Mouse (Mus musculus) neutrophil, adult 5-6 weeks (primary cell): ENCODE results near the gene Gsg1l. TPM values are rescaled to one million over a fixed set of nuclear protein-coding genes. Genes with fewer than 3 reads are reported as not detected.

Experiments used
- ATAC-seq: fragments of 151-379, 151-347 bp; 2 replicates; pipeline ENCODE4 v1.8.0; 2017; ENCODE audit warnings: mild to moderate bottlenecking, moderate TSS enrichment; ENCODE audit not compliant: insufficient number of reproducible peaks, poor library complexity, low FRiP score, severe bottlenecking; ENCODE audit errors: extremely low read depth
- total RNA-seq: library from RNA; stranded (forward); fragments of 200-1000 nt; gene quantifications from 2 replicates; pipeline ENCODE4 v1.2.3, GENCODE M21; 2017

The Gsg1l gene
- total RNA-seq, 1 experiment from 2014 or later, result not detected

DNA sequence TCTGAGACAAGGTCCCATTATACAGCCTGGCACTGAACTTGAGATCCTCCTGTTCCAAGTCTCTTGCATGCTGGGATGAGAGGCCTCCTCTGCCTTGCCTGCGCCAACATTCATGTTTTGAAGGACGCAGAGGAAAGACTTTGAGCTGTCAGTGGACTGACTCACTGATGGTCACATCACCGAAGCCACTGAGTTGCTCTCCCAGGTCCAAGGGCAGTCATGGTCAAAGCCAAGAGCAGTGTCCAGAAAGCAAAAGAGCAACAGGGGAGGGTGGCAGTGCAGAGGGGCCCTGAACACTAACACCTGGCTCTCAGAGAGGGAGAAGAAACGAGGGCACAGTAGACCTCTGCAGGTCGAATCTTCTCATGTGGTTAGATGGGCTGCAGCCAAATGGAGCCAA lies 188.6 kb downstream of the Gsg1l start:
- no peak for ATAC-seq

DNA sequence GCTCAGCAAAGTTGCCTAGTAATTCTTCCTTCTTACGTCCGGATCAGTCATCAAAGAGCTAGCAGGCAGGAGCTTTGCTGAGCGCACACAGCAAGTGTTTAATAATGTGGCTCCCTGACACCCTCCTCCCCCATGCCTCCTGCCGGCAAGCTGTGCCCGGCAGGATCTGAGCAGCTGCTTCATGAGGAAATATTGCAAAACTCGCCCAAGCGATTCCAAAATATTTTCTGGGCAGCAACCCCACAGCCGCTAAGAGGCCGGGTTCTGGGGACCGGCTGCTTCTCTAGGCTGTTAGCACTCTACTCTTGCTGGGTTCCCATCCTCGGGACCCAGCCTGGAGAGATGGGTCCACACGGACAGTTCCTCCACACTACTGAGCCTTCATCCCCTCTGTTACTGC lies 193.8 kb downstream of the Gsg1l start:
- no peak for ATAC-seq

DNA sequence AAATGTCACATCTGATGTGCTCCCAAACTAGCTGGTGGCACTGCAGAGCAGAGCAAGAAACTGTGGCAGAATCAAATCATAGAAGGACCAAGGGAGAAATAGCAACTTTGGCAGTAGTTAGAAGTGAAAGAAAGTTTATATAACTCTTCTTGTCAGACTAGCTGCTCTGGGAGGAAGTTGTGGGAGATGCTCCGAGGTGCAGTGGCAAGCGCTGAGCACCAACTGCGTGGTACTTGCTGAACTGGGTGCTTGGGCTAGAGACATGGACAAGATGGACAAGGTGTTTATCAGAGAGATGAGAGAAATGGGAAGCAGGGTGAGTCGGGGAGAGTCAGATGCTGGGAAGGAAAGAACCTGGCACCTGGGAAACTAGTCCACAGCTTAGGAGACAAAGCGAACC lies 194.4 kb downstream of the Gsg1l start:
- ATAC-seq, result no peak

DNA sequence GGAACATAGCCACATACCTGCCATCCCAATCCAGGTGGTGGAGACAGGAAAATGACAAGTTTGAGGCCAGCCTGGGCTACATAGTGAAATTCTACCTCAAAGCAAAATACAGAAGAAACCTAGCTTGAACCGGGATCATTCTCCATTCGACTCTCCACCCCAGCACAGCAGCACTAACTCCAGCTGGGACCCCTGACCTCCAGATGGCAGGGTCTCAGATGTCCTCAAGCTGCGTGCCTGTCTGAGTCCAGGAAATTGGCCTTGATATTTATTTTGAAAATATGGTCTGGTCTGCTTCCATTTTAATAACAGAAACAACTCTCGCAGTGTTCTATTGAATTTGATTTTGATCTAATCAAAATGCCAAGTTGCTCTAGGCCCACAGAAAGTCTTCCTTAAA lies 195.1 kb downstream of the Gsg1l start:
- ATAC-seq, result no peak

DNA sequence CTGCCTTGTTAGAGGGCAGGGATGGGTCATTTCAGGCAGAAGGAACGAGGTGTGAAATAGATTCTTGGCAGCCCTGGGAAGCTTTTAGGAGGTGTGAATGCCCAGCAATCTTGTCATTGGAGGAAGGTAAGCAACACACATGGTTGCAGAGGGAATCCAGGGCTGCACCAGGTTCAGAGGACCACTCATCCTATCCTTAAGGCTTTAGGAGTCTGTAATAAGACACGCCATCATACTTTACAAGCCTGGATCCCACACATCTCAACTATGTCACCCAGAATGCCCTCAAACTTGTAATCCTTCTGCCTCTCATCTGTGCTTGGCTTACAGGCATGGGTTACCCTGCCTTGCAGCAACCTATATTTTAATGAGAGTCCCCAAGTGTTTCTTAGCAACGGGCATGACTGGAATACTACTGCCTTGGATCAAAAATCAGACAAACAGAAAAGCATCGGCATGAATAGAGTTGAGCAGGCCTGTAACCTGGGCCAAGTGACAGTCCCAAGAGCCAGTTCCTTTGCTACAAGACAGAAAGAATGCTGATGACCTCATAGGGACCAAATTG lies 196.0 kb downstream of the Gsg1l start:
- no peak for ATAC-seq

DNA sequence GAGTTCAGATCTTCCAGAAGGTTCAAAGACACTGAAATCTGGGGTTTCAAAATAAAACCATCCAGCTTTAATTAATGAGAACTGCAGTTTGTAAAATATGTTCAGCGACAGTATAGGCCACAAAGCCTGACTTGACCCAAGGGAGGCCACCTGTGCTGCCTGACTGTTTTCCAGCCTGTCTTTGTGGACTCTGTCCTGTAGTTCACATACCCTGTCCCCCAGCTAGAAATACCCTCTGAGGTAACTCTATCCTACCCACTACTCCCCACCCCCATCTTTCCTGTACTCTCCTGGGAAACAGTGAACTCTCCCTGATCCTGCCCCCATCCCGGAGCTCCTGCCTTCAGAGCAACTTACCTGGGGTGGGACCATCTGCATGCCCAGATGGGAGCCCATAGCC lies 199.0 kb downstream of the Gsg1l start:
- no peak for ATAC-seq

DNA sequence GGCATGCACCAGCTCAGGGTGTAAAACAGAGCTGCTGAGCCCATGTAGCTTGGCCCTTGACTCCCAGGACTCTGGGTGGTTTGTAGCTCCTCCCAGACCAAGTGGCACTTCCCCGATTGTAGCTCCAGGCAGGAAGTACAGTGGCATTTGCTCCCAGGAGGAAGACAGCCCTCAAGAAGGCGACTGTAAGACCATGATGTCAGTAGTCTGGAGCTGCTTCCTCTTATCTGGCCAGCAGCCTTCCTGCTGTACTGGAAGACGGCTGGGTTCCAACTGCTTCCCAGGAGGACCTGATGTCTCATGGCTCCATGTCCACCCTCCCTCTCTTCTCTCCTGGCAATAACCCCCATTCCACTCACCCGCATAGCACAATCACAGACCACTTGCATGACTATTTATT lies 204.2 kb downstream of the Gsg1l start:
- no peak for ATAC-seq

DNA sequence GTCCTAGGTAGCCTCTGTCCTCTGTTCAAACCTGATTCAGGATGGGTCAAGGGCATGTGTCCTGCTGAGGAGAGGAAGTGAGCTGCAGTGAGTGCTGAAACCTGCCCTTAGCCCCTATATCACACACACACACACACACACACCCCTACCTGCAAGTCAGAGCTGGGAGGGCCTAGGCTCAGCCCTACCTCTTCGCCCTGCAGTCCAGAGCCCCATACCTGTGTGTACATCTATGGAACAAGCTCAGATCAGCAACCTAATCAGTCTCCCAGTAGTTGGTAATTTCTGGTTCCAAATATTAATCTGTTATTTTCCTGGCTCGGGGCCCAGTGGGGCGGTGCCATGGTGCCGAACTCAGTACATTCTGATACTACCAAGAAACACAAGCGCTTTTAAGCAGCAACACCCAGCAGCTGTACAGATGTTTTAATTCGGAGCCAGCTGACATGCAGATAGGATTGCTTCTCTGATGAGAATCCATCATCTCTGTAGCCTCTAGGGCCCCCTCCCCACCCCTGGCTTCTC lies 208.2 kb downstream of the Gsg1l start:
- ATAC-seq, result no peak

DNA sequence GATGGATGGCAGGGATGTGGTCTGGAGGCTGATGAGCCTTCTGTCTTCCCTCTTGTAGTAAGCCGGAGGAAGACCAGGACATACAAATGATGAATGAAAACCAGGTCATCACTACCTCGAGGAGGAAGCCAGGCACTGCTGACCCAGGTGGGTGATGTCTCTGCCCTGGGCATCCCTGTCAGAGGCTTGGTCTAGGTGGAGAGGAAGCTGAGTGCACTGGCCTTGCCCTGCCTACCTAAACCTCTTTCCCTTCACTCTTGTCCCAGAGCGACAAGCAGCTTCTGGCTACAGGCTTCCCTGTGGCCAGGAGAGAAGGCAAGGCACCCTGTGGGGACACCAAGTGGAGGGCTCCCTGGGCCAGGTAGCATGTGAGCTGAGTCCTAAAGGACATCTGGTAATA lies 209.3 kb downstream of the Gsg1l start:
- ATAC-seq, result no peak

DNA sequence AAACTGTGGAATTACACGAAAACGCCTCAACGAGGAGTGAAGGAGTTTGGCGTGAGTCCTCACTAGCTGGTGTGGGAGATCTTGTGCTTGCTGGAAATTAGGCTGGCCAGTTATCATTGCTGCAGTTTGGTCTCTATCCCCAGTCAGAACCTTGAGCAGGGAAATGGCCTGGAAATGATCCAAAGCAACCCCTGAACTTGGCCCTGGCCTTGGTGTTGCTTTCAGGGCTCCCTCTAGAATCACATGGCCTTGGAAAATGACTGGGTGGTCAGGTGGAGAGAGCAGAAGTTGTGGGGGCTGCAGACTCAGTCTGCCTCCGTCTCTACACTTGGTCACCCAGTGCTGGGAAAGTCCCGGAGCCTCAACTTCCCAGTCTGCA lies 210.0 kb downstream of the Gsg1l start:
- no peak for ATAC-seq

DNA sequence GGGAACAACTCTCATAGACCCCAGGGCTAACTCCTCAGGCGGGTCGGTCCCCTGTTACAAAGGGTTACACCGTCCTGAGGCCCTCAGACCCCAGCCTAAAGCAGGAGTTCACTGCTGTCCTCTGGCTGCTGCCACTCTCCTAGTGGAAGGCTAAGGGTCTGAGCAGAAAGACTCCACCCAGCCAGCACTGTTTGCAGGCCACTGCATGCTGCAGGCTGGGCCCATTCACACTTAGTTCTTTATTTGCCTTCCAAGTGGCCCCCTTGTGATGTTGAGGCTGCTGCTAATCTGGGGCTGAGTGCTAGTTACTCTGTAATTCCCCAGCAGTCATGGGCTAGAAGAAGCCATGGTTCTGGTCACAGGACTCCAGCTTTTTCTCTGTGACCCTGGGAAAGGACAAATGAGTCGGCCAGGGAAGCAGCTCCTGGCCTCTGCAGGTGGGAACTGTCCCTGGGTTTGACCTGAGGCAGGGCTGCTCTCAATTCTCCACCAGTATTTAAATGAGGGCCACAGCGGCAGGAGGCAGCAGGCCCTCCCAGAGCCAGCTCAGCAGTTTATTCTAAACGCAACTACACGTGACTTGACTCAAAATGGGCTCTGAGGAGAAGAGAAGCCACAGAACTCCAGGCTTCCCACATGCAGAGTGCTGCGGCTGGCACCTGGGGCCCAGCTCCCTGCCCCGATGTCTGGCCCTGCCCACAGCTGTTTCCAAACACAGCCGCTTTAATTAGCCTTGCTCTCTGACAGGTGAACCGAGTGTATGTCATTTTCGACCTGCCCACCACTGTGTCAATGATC lies 210.6 kb downstream of the Gsg1l start:
- ATAC-seq, result no peak

DNA sequence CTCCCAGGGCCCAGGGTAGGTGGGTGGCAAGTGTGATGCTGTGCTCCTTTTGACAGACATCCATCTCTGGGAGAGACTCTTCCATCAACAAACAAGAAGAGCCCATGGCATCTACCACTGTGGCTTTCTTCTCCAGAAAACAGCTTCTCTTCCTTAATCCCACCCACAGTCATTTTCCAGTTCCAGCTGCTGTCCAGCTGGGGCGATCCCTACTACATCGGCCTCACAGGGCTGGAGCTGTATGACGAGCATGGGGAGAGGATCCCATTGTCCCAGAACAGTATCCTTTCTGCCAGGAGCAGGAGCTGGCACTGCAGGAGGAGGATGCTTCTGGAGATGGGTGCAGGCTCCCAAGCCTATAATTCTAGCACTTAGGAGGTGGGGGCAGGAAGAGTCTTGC lies 213.6 kb downstream of the Gsg1l start:
- no peak for ATAC-seq

DNA sequence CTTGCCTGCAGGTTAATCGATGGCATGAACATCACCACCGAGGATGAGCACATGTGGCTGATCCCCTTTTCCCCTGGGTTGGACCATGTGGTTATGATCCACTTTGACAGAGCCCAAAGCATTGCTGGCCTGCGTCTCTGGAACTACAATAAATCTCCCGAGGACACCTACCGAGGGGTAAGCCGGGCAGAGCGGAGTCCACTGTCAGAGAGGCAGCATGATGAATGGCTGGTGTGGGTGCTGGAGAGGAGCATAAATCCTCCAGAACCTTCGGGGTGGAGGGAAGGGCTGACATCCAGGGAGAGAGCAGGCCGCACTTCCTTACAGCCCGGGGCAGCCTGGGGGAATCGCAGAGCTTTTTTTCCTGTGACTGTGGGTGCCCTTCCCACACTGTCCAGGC lies 217.0 kb downstream of the Gsg1l start:
- no peak for ATAC-seq

DNA sequence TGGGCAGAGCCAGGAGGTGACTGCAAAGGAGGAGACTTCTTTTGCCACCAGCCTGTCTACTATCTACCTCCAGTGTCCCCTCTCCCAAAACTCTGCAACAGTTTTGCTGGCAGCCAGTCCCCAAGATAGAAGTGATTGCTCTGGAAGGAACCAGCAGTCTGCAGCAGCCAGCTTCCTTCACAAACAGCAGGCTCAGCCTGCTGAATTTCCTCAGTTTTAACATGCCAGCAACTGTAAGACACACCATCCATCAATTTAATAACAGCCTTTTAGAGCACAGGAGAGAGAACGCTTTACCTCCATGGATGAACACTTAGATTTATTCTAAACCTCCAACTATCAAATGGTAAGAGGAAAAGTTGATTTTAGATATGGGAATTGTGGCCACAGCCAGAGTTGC lies 218.2 kb downstream of the Gsg1l start:
- ATAC-seq, result no peak

DNA sequence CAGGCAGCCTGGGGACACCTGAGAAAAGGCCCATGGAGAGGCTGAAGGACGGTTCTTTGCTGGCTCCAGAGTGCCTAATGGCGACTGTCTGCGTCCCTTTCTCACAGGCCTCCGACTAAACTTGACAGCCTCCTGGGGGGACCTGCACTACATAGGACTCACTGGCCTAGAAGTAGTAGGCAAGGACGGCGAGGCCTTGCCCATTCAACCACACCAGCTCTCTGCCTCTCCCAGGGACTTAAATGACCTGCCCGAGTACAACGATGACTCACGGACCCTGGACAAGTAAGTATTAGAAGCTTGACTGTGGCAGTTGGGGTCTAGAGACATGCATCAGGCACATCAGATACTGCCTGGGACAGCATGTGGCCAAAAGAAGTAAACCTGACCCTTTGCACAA lies 221.8 kb downstream of the Gsg1l start:
- ATAC-seq, result no peak

DNA sequence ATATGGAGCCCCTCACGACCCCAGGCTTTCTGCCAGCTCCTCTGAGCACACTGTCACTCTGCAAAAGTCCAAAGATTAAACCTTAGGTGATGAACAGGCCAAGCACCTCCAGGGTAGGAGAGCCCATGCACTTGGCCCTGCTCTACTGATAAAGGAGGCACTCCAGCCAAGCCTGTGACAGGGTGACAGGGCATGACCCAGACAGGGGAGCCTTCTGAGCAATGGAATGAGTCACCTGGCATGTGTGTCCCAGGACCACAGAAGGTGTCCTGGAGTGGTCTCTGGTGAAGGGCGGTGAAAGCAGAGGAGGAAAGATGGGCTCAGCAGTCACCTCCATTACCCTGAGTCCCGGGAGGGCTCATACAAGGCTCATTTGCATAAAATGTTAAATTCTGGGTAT lies 222.6 kb downstream of the Gsg1l start:
- ATAC-seq, result no peak

DNA sequence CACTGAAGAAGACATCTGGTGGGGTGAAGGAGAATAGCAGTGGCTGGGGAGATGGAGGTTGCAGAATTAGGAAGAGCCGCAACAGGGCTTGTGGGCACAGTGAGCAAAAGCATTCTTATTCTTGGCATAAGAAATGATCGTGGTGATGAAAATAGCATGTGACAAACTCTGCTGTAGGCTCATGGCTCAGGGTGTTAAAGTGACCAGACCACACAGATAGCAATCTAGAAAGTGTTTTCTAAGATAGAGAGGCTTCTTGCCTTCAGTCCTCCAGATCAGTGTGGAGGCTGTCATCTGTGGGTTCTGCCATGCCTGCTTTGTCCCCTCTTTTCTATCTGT lies 234.7 kb downstream of the Gsg1l start:
- ATAC-seq, result no peak

DNA sequence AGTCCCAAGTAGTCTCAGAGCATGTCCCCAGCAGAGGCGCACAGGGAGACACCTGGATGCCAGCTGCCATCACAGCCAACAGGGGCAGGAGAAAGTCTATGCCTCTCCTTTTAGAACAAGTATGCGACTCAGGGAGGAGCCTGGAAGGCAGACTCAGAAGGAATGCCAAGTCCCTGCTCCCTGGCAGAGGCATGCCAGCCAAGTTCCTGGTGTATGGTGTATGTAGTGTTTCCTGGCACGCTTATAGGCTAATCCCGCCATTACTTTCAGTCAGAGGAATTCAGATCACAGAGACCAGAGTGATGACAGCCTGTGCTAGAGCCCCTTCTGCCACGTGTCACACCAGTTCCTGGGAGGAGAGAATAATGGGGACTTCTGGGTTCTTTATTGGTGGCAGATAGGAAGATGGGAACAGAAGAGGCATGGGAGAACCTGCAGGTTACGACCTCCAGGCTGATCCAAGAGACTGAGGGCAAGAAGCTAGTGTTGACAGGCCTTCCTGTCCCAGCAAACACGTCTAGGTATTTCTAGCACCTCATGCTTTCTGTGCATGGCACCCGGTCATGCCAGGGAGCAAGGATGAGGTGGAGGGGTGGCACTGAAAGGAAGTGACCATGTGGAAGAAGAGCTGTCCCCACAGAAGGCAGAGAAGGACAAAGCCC lies 235.2 kb downstream of the Gsg1l start:
- no peak for ATAC-seq

DNA sequence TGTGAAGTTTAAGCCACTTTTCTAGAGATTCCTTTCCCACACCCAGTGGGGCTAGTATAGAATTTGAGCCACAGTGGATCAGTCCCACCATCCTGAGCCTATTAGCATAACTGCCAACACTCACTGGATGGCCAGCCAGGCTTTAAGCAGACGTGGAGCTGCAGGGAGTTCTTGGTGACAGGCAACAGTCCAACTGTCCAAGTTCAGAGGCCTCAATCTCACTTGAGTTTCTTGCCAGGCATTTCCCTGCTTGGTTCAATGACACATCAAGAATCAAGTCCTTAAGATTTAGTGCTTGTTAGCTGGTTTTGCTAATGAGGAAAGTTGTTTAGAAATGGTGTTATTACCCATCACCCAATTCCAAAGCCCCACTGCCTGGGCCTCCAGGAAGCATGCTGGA lies 236.6 kb downstream of the Gsg1l start:
- ATAC-seq, result no peak

DNA sequence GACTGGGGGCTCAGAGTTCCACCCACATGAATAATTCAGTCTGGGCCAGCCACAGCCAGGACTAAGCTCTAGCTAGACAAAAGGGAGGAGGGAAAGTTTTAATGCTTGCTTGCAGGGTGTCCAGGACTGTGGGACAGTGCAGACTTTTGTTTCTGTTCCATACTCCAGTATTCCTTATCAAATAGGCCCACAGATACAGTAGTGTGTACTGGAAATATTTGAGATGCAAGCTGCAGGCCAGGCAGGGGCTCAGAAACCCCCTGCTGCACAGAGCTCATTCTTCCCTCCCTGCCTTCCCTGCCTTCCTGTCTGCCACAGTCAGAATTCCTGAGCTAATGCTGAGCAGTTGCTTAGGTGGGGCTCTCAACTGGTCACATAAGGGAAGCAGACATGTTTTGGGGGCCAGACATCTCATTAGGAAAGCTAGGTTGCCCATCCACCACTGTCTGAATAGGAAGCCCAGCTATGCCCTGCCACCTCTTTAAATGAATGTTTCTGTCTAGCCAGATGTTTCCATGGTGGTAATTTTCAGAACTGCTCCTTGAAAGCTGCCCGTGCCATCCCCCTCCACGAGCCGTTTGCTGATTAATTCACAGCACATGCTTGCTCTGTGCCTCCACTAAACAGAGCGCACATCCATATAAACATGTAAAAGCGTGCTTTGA lies 244.0 kb downstream of the Gsg1l start:
- ATAC-seq, result no peak
